Mouse (Mus musculus): ENCODE measurements around the gene Sh3bgr.

GRCm38 (mm10) chr16:96228438-96228837 lies 28.2 kb downstream of the Sh3bgr start:
- TF ChIP-seq CTCF (IDR thresholded peaks at IDR 0.05; ENCODE audit: control insufficient read depth, insufficient read depth, insufficient read length) (no peak), CEBPB (IDR thresholded peaks at IDR 0.05; ENCODE audit: low read depth) (no peak), USF1 (IDR thresholded peaks at IDR 0.05; ENCODE audit: low read depth) (no peak), MAX (IDR thresholded peaks at IDR 0.05) (no peak), MYOD1 (IDR thresholded peaks at IDR 0.05; ENCODE audit: control insufficient read depth, insufficient read length, low read depth) (no peak)

Data from C2C12 (cell line).